Mouse (Mus musculus): ENCODE measurements at regions not wholly inside any gene's neighbourhood (a gene's known extent, or its start where the extent isn't known, plus 50 kb on each side); places are given as distances from the start of the nearest gene placed in this dataset.

GRCm38 (mm10) chr1:82158466-82158865 lies 74.4 kb upstream of the Gm9747 start:
- DNase-seq (ENCODE audit: low spot score in 2 of 2): peak in 1 of 2 experiments; percentile 23

- no peak for DNase-seq (ENCODE audit: low spot score in 2 of 2)
Observed at GRCm38 (mm10) chr1:82159201-82159600, 73.7 kb upstream of the Gm9747 start.

GRCm38 (mm10) chr1:82162926-82163325 lies 70.0 kb upstream of the Gm9747 start:
- DNase-seq (ENCODE audit: low spot score in 2 of 2): no peak

- no peak for DNase-seq (ENCODE audit: low spot score in 2 of 2)
Observed at GRCm38 (mm10) chr1:82168158-82168557, 64.8 kb upstream of the Gm9747 start.

- no peak for DNase-seq (ENCODE audit: low spot score in 2 of 2)
Observed at GRCm38 (mm10) chr1:82168949-82169348, 64.0 kb upstream of the Gm9747 start.

GRCm38 (mm10) chr1:82180427-82180826 lies 52.5 kb upstream of the Gm9747 start:
- DNase-seq (ENCODE audit: low spot score in 2 of 2): no peak

Small RNA genes lying in the stretch of these regions (microRNA-seq; reads per million reads assigned to microRNA genes)
- 0 reads per million in 2 experiments for gene Mir6344
